Mouse (Mus musculus): ENCODE data around the gene Gm21637.
"Not testable (repeated sequence)": the region's sequence is repeated elsewhere in the genome, so short reads cannot be mapped to it uniquely, and the experiment has no call there.

The Gm21637 gene

DNA sequence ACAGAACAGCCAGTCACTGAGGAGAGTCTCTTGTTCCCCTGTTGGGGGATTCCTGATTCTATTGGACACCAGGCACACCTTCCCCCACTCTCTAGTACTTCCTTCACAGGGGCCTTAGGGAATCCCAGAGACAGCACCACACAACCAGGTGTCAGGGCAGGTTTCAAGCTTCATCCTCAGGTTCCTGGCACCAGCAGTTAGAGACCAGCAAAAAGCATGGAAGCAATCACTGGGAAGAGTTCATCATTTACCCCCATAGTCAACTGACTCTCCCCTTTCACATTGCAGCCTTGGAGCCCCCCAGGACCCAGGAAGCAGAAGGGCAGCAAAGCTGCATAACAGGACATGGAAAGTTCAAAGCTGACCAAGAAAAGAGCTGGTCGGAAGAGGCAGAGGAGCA, at the start of gene Gm21637:
Gene Gm21637 (plus strand): TSS at position 301 of the 400 bp plus-strand sequence.
- DNase-seq (ENCODE audit: extremely low spot score, low spot score) = not testable (repeated sequence)
